Mouse (Mus musculus) megakaryocyte, embryonic 14.5 days (primary cell): ENCODE data around the gene Tuba3a.

Source experiments
- FLI1 ChIP-seq: IDR thresholded peaks from 2 replicates; pipeline ENCODE4 v1.6.1; 2012; ENCODE audit warnings: low read length, inconsistent platforms, mixed read lengths
- GATA1 ChIP-seq: IDR thresholded peaks from 3 replicates; pipeline ENCODE4 v1.6.1; 2012; ENCODE audit warnings: mixed read lengths, low read length, inconsistent platforms, borderline replicate concordance

- no peak for TF ChIP-seq GATA1
- TF ChIP-seq FLI1: no peak
Observed at GRCm38 (mm10) chr6:125291329-125291728, 5.5 kb upstream of the Tuba3a start.
